Mouse (Mus musculus) urinary bladder, adult 2 months (tissue): ENCODE results near the gene Exoc5. TPM values are rescaled to one million over a fixed set of nuclear protein-coding genes. Genes with fewer than 3 reads are reported as not detected.
"Not testable (repeated sequence)": the region's sequence is repeated elsewhere in the genome, so short reads cannot be mapped to it uniquely, and the experiment has no call there.

ENCODE experiments used
- DNase-seq: peaks from one replicate; pipeline ENCODE4 v3.0.0; 2022; ENCODE audit warnings: low spot score
- polyA plus RNA-seq: library from polyadenylated mRNA; depleted of rRNA; stranded (reverse); fragments of >200 nt; gene quantifications from 2 replicates; pipeline ENCODE4 v1.2.3, GENCODE M21; 2012; rRNA removed

Gene Exoc5
- polyA plus RNA-seq, result 18.9 and 20.2 TPM in 2 replicates

DNA sequence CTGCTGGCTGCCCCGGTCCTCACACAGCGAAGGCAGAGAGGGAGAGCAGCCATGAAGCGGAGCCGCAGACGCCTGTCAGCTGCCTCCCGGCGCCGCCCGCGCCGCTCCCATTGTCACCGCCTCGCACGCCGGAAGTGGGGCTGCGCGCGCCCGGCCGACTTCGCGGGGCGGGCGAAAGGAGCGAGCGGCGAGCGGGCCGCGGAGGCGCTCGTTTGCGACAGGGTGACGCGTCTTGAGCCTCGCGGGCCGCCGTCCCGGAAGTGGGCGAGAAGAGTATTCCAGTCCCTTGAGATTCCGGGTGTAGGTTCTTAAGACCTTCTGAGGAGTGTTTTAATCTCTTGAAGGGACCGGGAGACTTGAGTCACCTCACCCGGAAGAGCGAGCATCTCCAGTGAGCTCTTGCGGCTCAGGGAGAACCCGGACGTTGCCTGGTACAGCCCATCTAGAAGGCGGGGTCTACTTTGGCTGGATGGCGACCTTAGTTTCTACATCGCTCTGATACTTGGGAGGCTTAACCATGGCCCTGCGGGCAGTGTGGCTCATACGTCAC lies at the start of gene Exoc5:
Gene Exoc5, minus strand, starts transcription at position 380 of the 550 bp plus-strand sequence.
- peak; percentile 94 for DNase-seq

DNA sequence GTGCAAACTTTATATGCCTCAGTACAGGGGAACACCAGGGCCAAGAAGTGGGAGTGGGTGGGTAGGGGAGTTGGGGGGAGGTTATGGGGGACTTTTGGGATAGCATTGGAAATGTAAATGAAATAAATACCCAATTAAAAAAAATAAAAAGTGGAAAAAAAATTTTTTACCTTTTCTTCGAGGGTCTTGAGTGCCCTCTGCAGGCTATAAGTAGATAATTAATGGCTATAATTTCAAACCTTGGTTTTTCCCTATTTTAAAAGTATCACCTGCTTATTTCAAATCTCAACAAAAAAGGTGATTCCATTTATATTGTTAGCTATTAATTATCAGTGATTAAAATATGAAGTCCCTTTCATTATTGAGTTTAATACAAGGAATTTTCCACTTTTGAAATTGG lies 25.3 kb upstream of the Exoc5 start:
- DNase-seq, result not testable (repeated sequence)

DNA sequence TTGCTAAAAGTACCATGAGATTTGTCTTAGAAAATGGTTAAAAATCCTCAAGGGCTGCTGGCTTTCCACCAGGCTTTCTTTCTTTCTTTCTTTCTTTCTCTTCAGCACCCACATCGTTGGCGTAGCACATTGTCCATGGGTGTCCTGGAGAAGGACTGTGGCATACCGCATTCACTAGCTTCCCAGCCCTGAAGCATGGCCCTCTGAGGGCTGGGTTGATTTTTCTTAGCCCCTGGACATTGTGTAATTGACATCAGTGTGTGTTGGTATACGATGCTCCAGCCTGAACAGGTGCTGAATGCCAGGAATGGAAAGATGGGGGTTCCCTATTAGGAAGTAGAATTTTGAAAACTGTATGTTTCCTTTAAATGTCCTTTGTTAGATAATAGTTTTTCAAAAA lies 24.8 kb upstream of the Exoc5 start:
- no peak for DNase-seq

DNA sequence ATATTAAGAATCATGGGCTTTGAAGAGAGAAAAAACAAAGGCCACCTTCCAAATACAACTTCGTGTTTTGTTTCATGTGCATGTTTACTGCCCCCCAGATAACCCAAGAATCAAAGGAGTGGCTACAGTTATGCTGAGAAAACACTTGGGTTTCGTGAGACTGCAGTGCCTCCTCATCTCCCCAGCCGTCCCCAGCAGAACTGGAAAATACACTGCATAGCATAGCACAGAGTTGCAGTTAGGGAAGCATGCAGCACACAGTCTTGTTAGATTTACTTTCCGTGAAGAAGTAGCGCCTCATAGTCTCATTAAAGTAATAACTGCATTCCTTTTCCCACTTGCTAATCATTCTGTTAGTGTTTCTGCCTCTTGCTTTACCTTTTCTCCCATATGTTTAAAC lies 23.6 kb upstream of the Exoc5 start:
- no peak for DNase-seq

DNA sequence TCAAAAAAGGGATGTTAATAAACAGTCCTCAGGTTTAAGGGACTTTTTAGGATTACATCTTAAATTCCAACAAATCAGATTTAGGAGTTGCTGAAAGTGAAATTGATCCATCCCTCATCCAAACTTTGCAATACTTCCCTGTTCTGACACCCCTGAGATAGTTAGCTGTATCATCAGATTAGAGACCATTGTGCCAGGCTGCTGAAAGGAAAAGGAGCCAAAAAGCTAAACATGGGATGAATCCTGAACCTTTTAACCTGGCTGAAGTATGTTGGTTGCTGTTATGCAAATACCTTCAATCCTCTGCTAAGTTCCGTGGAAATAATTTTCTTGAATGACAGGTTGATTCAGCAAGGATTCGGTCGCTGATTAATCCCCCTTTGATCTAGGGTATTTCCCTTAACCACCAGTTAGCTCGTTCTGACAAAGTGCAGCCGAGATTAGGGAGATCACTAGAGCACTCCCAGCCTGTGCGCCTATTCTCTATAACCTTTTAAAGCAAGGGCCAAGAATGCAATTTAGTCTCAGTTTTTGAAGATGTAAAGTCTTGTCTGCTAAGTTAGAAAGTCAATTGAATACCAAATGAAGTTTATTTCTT lies 23.1 kb upstream of the Exoc5 start:
- no peak for DNase-seq

DNA sequence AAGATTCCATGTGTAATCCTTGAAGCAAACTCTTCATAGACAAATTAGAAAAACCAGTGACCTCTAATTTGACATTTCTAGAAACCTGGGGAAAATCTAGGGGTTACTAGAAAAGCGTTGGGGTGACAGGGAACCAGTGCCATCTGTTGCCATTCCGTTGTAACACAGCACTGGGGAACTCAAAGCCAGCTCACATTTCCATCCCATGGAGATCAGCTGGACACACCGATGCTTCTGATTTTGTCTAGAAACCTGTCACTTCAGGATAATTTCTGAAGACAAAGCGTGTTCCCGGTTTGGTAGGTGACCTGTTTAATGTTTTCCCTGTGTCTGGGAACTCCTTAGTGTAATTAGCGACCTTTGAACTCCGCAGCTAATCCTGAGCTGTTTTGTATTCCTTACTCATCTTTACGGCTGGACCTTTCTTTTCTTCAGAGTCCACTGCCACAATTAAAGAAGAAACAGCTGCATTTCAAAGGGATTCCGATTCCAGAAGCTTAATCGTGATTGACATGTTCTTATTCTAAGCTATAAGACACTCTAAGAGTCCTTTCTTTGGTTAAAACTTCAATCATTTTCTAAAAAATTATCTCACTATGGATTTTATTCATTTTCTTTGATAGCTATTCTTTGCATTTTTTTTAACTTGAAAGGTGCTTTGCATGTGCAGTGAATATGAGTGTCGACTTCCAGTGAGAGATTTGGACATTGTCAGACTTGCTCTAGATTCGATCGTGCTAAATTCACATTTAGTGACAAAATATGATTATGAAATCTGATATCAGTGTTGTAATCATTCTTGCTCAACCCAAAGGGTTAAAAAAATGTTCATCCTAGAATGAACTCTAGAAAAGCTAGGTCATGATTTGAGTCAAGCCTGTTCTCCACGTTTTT lies 21.9 kb upstream of the Exoc5 start:
- no peak for DNase-seq

DNA sequence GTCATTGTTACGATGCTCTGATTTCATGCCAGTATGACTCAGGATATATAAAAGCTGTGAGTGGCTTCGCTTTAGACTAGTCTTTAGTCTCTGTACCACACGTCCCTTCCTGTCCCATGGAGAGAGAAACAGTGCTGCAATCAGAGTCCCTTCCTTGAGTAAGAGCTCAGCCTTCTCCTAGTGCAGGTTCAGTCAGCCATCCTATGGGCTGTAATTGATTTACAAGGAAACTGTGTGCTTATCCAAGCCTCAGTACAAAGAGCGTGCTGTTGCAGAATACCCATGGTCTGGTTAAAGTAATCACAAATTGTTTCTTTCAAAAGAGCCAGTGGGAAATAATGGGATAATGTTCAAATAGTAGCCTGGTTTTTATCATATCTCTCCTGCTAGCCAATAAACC lies 20.1 kb upstream of the Exoc5 start:
- no peak for DNase-seq

DNA sequence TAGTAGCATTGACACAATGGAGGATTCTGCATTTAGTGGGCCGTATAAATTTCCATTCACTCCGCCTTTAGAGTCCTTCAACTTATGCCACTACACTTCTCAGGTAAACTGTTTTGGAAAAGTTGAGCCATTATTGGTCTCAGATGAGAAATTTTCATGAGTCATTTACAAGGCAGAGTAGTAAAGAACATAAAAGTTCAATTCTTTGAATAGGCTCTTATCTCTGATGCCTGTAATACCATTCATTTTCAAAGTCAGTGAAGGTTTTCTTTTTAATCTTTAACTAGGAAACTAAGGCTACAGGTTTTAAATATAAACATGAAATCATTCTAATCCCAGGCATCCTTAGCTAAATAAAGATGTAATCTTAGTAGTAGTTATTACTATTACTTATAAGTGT lies 12.4 kb upstream of the Exoc5 start:
- DNase-seq, result no peak

DNA sequence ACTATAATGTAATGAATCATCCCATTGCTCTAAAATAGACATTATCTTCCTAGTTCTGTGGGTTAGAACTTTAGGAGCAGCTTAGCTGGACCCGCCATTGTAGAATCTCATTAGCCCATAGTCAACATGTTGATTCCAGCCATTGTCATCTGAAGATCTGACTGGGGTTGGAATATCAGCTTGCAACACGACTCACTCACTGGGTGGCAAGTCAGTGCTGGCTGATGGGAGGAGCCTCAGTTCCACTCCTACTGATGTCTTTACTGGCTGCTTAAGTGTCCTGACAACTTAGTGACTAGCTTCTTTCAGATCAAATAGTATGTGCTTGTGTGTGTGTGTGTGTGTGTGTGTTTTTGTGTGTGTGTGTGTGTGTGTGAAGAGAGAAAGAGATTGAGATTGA lies 7.9 kb upstream of the Exoc5 start:
- no peak for DNase-seq

DNA sequence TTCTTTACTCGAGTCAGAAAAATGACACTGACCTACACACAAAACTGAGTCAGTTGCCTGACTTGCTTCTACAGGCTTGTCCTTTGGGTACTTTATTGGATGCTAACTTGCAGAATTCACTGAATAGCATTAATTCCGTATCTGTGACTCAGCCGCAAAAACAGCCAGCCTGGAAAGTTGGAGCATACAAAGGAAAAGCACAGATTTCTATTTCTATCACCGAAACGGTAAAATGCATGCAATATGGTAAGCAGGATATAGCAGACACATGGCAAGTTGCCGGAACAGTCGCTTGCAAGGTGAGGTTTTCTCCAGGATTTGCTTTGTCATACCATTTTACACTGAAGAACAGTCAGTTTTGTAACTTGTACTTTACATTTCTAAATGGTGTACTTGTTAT lies 7.4 kb upstream of the Exoc5 start:
- no peak for DNase-seq

DNA sequence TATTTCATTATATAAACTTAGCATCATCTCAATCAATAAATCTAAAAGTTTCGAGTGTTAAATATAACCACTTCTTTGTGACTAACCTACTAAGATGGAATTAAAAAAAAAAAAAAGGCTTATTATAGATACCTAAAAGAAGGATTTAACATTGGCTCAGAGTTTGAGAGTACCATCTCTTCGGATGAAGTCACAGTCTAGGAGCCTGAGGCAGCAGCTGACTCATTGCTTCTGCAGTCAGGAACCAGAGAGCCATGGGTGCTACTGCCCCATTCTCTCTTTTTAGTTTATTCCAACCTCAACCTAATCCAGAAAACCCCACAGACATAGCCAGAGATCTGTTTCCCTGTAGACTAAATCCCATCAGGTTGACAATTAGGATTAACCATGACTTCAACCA lies 6.4 kb upstream of the Exoc5 start:
- DNase-seq, result no peak

DNA sequence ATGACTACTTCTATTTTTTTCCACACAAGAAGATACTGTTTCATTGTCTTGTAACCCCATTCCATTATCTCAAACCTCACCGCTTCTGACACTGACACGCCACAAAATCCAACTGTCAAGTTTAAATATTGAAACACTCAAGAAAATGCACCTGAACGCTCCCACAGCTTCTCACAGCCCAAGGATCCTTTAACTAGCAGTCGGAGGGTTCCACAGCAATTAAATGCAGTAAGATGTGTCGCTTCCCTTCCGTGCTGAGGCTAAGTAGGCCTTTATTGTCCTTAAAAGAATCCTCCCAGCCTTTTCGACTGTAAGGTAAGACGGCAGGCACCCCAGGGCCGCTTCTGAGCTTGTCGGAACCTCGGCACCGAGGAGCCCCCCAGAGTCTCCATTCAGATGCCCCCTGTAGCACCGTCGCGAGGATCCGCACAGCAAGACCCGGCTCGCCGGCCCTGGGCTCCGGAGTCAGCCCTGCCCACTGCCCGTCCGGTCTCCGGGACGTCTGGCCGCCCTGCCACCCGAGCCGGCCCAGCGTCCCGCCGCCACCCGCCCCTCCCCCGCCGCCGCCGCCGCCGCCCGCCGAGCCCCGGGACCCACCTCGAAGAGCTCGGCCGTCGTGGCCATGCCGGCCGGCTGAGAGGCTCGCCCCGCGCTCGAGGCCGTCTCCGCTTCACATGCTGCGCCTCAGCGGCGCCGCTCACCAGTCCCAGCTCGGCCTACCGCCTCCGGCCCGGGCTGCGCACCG lies 752 bp downstream of the Exoc5 start, which contains the start of gene Ap5m1:
Gene Ap5m1, plus strand, starts transcription at position 569 of the 745 bp plus-strand sequence.
- DNase-seq, result no peak

DNA sequence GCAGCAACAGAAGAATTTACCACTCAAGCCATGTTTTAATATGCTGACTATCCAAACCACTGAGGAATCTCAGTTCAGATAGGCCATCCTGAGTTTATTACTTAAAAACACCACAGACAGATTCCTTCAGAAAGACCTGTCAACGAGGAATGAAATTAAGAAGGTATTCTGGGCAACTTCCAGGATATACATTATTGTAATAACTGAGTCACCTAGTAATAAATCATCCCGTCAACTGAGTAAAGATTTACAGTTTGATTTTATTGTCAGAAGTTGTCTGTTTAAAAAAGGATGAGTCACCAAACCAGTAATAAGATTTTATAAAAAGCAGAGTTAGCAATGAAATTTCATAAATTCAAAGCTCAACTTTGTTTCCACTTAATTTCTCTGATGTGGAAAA lies 2.6 kb downstream of the Exoc5 start:
- no peak for DNase-seq

DNA sequence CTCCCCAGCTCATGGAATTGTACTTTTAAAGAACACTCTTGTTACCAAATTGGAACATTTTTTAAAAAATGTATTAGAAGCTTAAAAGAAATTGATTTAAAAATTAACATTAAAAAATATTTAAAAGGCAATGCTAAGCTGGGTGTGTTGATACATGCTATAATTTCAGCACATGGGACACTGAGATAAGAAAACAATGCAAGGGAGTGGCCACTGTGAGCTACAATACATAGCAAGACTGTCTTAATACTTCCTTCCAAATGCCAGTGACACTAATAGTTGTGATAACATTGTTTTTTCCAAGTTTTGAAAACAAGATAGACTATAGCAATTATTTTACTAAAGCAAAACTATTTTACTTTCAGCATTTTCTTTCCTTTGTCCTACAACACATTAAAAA lies 17.0 kb downstream of the Exoc5 start:
- DNase-seq, result no peak

DNA sequence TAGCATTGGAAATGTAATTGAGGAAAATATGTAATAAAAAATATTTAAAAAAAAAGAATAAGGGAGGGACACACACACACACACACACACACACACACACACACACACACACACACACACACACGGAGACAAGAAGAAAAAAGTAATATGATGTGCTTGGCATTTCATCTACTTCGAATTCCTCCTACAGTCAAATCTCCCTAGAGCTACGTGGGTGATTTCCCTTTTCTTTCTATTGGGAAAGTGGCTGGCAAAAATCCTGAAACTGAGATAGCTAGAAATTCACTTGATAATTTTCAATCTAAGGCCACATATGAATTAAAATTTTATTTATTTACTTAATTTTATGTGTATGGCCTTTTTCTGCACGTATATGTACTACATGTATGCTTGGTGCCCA lies 20.8 kb downstream of the Exoc5 start:
- DNase-seq, result no peak

DNA sequence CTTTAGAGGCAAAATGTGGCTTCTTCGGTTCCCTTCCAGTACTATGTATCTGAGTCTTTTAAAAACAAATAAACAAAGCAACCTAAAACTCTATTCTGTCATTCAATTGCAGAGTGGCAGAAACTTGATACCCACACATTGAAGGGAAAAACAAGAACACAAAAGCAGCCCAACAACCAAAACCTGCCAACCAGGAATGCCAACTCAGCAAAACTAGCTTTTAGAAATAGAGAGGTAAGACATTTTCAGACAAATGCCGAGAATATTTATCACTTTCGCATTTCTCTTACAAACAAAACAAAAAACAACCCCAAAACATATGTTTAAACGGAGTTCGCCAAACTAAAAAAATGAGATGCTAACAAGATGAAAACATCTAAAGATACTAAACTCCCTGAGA lies 37.5 kb downstream of the Exoc5 start:
- DNase-seq, result no peak

DNA sequence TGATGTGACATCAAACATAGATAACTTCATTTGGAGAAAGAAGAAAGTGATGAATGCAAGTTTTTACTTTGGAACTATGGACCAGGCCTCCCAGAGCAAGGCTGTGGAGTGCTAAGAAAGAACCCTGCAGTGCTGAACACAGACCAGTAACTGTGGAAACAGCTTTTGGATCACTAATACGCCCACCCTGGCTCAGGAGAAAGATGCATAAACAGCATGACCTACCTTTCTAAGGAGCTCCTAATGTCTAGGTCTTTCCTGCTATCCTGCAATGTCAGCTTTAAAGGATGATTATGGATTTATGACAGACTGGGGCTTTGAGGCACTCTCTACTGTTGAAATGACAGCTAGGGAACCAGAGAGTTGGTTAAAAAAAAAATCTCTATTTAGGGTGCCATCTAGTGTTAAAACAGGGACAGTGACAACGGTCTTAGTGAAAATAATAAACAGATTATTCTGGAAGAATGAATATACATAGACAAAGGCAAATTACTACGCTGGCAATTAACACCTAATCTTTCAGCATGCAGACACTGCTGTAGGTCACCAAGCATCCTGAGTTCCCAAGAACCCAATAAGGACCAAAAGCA lies 38.6 kb downstream of the Exoc5 start:
- no peak for DNase-seq

DNA sequence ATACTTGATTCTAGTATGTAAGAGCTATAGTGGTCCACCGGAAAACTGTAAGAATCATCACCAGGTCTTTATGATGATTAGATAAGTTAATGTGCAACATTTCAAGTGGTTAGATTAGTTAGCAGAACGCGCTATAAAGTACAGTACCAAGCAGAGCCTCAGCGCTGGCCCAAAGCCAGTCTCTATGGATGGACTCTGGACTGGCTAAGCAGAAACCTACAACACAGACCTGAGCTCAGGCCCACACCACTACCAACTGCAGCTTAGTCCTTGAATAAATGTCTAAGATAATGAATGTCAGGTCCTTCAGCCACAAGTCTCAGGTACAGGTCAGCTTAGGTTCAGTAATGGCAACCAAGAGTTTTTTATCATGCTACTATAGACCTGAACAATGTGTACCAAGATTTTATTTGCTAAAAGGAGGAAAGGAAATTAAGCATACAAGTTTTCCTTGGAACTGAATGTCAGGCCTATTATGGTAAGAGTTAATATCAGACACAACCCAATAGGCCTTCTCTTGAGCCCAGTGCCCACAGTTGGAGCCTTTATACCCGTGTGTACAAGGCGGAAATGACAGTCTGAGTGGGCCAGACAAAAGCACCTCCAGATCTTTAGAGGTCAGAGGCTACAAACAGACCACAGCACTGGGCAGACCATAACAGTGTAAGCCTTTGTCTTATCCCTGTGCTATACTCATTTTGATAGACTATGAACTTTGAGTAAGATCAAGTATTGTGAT lies 39.2 kb downstream of the Exoc5 start:
- DNase-seq, result no peak

DNA sequence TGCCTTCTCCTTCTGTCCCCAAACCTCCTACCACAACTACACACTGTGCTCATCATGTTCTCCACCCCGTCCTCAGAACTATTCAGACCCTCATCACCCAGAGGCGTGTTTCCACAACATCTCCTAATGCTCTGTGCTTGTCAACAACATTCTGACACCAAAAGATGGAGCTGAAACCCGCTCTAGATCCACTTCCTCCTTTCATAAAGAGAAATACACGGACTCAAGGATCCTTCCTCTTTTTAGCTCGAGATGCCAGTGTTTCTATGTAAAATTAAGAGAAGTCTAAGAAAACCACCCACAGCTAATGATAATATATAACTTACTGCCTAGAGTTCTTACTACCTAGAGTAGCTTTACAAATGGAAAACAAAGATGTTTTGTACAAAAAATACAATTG lies 46.7 kb downstream of the Exoc5 start:
- no peak for DNase-seq

DNA sequence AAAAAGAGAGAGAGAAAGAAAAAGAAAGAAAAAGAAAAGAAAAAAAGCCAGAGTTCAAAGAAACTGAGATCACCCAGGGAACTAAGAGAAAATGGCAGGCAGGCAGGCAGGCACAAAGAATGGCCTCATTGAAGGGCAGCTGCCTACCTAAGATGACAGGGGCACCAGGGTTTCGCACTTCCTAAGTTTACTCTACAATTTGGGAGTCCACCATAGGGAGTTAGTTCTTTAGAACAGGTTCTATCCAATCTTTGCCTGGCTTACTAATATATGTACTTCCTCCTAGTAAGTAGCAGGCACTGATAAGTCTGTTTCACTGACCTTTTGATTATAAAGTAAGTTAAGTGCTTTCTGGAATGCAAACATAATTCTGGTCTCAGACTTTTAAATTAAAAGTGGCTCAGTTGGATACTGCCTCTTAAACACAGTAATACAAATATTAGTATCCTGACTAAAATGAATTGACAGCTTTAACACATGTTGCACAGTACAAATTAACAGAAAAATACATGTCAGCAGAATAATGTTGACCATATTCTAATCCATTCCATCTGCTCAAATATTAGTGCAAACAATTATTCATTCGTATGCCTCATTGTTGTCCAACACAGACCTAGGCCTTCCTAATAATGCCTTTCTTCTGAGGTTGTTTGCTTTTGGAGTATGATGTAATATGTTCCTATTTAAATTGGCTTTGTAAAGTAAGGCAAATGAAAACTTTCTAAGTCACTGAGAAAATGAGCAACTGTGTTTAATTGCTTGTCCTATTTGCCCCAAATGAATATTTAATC lies 57.9 kb downstream of the Exoc5 start:
- DNase-seq, result no peak
